Mouse (Mus musculus) myocyte (in vitro differentiated cells): ENCODE results near the gene Prdm1. TPM values are rescaled to one million over a fixed set of nuclear protein-coding genes. Genes with fewer than 3 reads are reported as not detected.

Experiments used
- H3K27me3 ChIP-seq: one replicate; pipeline ENCODE4 v1.6.1; 2011; ENCODE audit not compliant: control insufficient read depth, insufficient read depth, insufficient read length
- H3K36me3 ChIP-seq: one replicate; pipeline ENCODE4 v1.6.1; 2011; ENCODE audit not compliant: control insufficient read depth, insufficient read depth
- H3K4me2 ChIP-seq: one replicate; pipeline ENCODE4 v1.6.1; 2011; ENCODE audit warnings: low read depth, control low read depth
- H3K4me3 ChIP-seq: one replicate; pipeline ENCODE4 v1.5.1; 2011; ENCODE audit warnings: mild to moderate bottlenecking, control low read depth, moderate library complexity
- H3K79me2 ChIP-seq: one replicate; pipeline ENCODE4 v1.6.1; 2011; ENCODE audit not compliant: control insufficient read depth, insufficient read depth
- H3ac ChIP-seq: one replicate; pipeline ENCODE4 v1.6.1; 2011; ENCODE audit not compliant: control insufficient read depth, insufficient read length
- CEBPB ChIP-seq: IDR thresholded peaks from 2 replicates; pipeline ENCODE4 v1.6.1; 2011; ENCODE audit warnings: mild to moderate bottlenecking, moderate library complexity; ENCODE audit not compliant: poor library complexity, insufficient read depth, severe bottlenecking
- E2F4 ChIP-seq: IDR thresholded peaks from one replicate; pipeline ENCODE4 v1.6.1; 2011; ENCODE audit warnings: mild to moderate bottlenecking, control low read depth, moderate library complexity; ENCODE audit not compliant: insufficient read depth
- MAX ChIP-seq: IDR thresholded peaks from one replicate; pipeline ENCODE4 v1.6.1; 2011; ENCODE audit warnings: low read depth, mild to moderate bottlenecking, control low read depth
- MYOD1 ChIP-seq, 3 experiments: IDR thresholded peaks; one replicate each; pipeline ENCODE4 v1.6.1; 2011; ENCODE audit warnings: control low read depth in 2 of 3, low read depth in 2 of 3, mild to moderate bottlenecking in 2 of 3, moderate library complexity in 1 of 3; ENCODE audit not compliant: insufficient read length in 2 of 3, control insufficient read depth in 1 of 3
- MYOG ChIP-seq, 3 experiments: IDR thresholded peaks; one replicate each; pipeline ENCODE4 v1.6.1; 2011; ENCODE audit warnings: control low read depth in 2 of 3, low read depth in 2 of 3, mild to moderate bottlenecking in 2 of 3; ENCODE audit not compliant: insufficient read length in 2 of 3, control insufficient read depth in 1 of 3, insufficient read depth in 1 of 3
- POLR2A ChIP-seq: IDR thresholded peaks from one replicate; pipeline ENCODE4 v1.6.1; 2011; ENCODE audit warnings: low read depth, mild to moderate bottlenecking, control low read depth, moderate library complexity; ENCODE audit not compliant: insufficient read length
- POLR2AphosphoS2 ChIP-seq: IDR thresholded peaks from one replicate; pipeline ENCODE4 v1.6.1; 2011; ENCODE audit warnings: low read depth, control low read depth; ENCODE audit not compliant: insufficient read length
- REST ChIP-seq: IDR thresholded peaks from one replicate; pipeline ENCODE4 v1.6.1; 2011; ENCODE audit warnings: mild to moderate bottlenecking, control low read depth, moderate library complexity; ENCODE audit not compliant: insufficient read depth, insufficient read length
- SRF ChIP-seq: IDR thresholded peaks from one replicate; pipeline ENCODE4 v1.6.1; 2011; ENCODE audit warnings: low read depth; ENCODE audit not compliant: control insufficient read depth, insufficient read length
- TCF12 ChIP-seq: IDR thresholded peaks from one replicate; pipeline ENCODE4 v1.6.1; 2011; ENCODE audit warnings: mild to moderate bottlenecking, control low read depth; ENCODE audit not compliant: poor library complexity, insufficient read depth, severe bottlenecking
- TCF3 ChIP-seq: IDR thresholded peaks from one replicate; pipeline ENCODE4 v1.6.1; 2011; ENCODE audit warnings: low read depth, control low read depth; ENCODE audit not compliant: insufficient read length
- USF1 ChIP-seq: IDR thresholded peaks from one replicate; pipeline ENCODE4 v1.6.1; 2011; ENCODE audit warnings: low read depth, mild to moderate bottlenecking, control low read depth, moderate library complexity
- polyA plus RNA-seq: library from polyadenylated mRNA; unstranded; fragments of >200 nt; fragmentation: generic; extraction: Trizol; gene quantifications from one replicate; pipeline ENCODE4 v1.2.1, GENCODE M21; 2012; ENCODE audit warnings: missing spikeins

Gene Prdm1
- polyA plus RNA-seq, 1 experiment = 0.28 TPM

GRCm38 (mm10) chr10:44448165-44448564 is 80.1 kb downstream of the Prdm1 start:
- H3K36me3 ChIP-seq = no peaks in the 10 kb centered on the region
- H3K27me3 ChIP-seq = no peaks in the 10 kb centered on the region
- H3ac ChIP-seq = no peak overlapping the region
- no peaks in the 10 kb centered on the region for H3K79me2 ChIP-seq
- H3K4me3 ChIP-seq = no peak overlapping the region
- H3K4me2 ChIP-seq = no peak overlapping the region
- TF ChIP-seq CEBPB (no peak), MAX (no peak), MYOG (IDR thresholded peaks at IDR 0.05; ENCODE audit: control insufficient read depth in 1 of 3, insufficient read depth in 1 of 3, insufficient read length in 2 of 3, low read depth in 2 of 3) (no peak), MYOD1 (IDR thresholded peaks at IDR 0.05; ENCODE audit: control insufficient read depth in 1 of 3, insufficient read length in 2 of 3, low read depth in 2 of 3) (no peak), TCF12 (no peak), E2F4 (no peak), POLR2AphosphoS2 (no peak), SRF (no peak), REST (no peak)

GRCm38 (mm10) chr10:44447406-44448139 is 80.7 kb downstream of the Prdm1 start:
- no peaks in the 10 kb centered on the region for H3K79me2 ChIP-seq
- no peak for TF ChIP-seq REST
- TF ChIP-seq USF1 = no peak
- TF ChIP-seq TCF3 = no peak
- no peak for TF ChIP-seq E2F4
- TF ChIP-seq MAX = no peak
- no peak for TF ChIP-seq MYOD1 (IDR thresholded peaks at IDR 0.05; ENCODE audit: control insufficient read depth in 1 of 3, insufficient read length in 2 of 3, low read depth in 2 of 3)
- no peak for TF ChIP-seq MYOG (IDR thresholded peaks at IDR 0.05; ENCODE audit: control insufficient read depth in 1 of 3, insufficient read depth in 1 of 3, insufficient read length in 2 of 3, low read depth in 2 of 3)
- TF ChIP-seq CEBPB = no peak
- no peak for TF ChIP-seq POLR2A
- no peak for TF ChIP-seq SRF
- no peak overlapping the region for H3ac ChIP-seq
- H3K36me3 ChIP-seq = no peaks in the 10 kb centered on the region
- H3K4me3 ChIP-seq = no peak overlapping the region
- H3K4me2 ChIP-seq = no peak overlapping the region
- H3K27me3 ChIP-seq = no peaks in the 10 kb centered on the region

- Histone ChIP-seq H3K4me3 (no peak overlapping the region), H3K36me3 (no peaks in the 10 kb centered on the region)
- TF ChIP-seq MYOG (IDR thresholded peaks at IDR 0.05; ENCODE audit: control insufficient read depth in 1 of 3, insufficient read depth in 1 of 3, insufficient read length in 2 of 3, low read depth in 2 of 3) (no peak), MAX (no peak), TCF12 (no peak), E2F4 (no peak), POLR2AphosphoS2 (no peak), POLR2A (no peak), CEBPB (no peak)
Observed at GRCm38 (mm10) chr10:44447001-44447400, 81.3 kb downstream of the Prdm1 start.

GRCm38 (mm10) chr10:44444415-44444814 is 83.9 kb downstream of the Prdm1 start:
- no peaks in the 10 kb centered on the region for H3K27me3 ChIP-seq
- no peak for TF ChIP-seq POLR2AphosphoS2
- TF ChIP-seq MAX = no peak
- TF ChIP-seq E2F4 = no peak
- TF ChIP-seq POLR2A = no peak
- no peak for TF ChIP-seq MYOD1 (IDR thresholded peaks at IDR 0.05; ENCODE audit: control insufficient read depth in 1 of 3, insufficient read length in 2 of 3, low read depth in 2 of 3)
- no peak for TF ChIP-seq USF1
- TF ChIP-seq CEBPB = no peak
- no peak for TF ChIP-seq REST
- no peak for TF ChIP-seq MYOG (IDR thresholded peaks at IDR 0.05; ENCODE audit: control insufficient read depth in 1 of 3, insufficient read depth in 1 of 3, insufficient read length in 2 of 3, low read depth in 2 of 3)
- no peak for TF ChIP-seq SRF
- TF ChIP-seq TCF3 = no peak
- no peak for TF ChIP-seq TCF12
- no peaks in the 10 kb centered on the region for H3K79me2 ChIP-seq
- H3K4me3 ChIP-seq = no peak overlapping the region
- H3K4me2 ChIP-seq = no peak overlapping the region
- no peaks in the 10 kb centered on the region for H3K36me3 ChIP-seq
- no peak overlapping the region for H3ac ChIP-seq

More at GRCm38 (mm10) chr10:44447001-44447400, 81.3 kb downstream of the Prdm1 start:
- no peaks in the 10 kb centered on the region for H3K27me3 ChIP-seq
- no peak overlapping the region for H3ac ChIP-seq
- H3K79me2 ChIP-seq = no peaks in the 10 kb centered on the region
- no peak overlapping the region for H3K4me2 ChIP-seq

GRCm38 (mm10) chr10:44443696-44444095 is 84.6 kb downstream of the Prdm1 start:
- TF ChIP-seq MAX (no peak), TCF3 (no peak), USF1 (no peak), POLR2A (no peak), POLR2AphosphoS2 (no peak), SRF (no peak), E2F4 (no peak), CEBPB (no peak), REST (no peak)
- Histone ChIP-seq H3K27me3 (no peaks in the 10 kb centered on the region), H3K36me3 (no peaks in the 10 kb centered on the region), H3K79me2 (no peaks in the 10 kb centered on the region), H3K4me2 (no peak overlapping the region), H3ac (no peak overlapping the region), H3K4me3 (no peak overlapping the region)
